Mouse (Mus musculus): Measurements from ENCODE around the gene Uri1.

GRCm38 (mm10) chr7:38037586-38037985 lies 14.2 kb upstream of the Uri1 start:
- TF ChIP-seq POLR2A (IDR thresholded peaks at IDR 0.05; ENCODE audit: insufficient read length, low read depth) (no peak), TCF3 (IDR thresholded peaks at IDR 0.05; ENCODE audit: insufficient read length, low read depth) (no peak)

Data from myocyte (in vitro differentiated cells).